In the genomic region with DNA sequence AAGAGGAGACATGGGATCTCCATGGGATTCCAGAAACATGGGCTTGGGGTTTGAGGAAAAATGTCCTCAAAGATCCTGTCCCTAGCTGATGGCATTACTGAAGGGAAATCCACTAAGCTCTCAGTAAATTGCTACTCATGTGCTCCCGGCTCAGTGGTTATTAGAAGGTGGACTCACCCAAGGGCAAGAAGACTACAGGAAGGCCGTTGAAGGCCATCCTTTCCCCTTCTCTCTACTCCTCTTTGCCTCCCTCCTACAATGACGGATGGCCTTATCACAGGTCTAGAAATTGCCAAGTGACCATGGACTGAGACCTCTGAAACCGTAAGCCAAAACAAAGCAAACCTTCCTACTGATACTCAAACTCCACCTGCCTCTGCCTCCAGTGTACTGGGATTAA, we compare ENCODE assay signal across 8 mouse cellular contexts. TPM values are rescaled to one million over a fixed set of nuclear protein-coding genes. Genes with fewer than 3 reads are reported as not detected.
DNase-seq lines count a peak whose midpoint lies in the region; ATAC-seq and TF ChIP-seq lines count a peak whose summit lies in the region.

No protein-coding gene starts in this region.

- no peak overlapping the region for H3K4me2 ChIP-seq in limb, embryonic 13.5 days (replicated peaks)
- H3K4me2 ChIP-seq in hindbrain, postnatal 0 days (ENCODE audit: low read depth, low read length) = no peak overlapping the region
- no peak overlapping the region for H3K4me2 ChIP-seq in neural tube, embryonic 15.5 days
- H3K4me2 ChIP-seq in liver, embryonic 12.5 days = no peak overlapping the region

- 60% methylated on average over 4 of the region's 4 CpGs for WGBS in heart, adult 2 months
- WGBS in limb, embryonic 13.5 days = 93% methylated on average over 4 of the region's 4 CpGs
- WGBS in limb, embryonic 10.5 days = 94% methylated on average over 4 of the region's 4 CpGs
- 87% methylated on average over 4 of the region's 4 CpGs for WGBS in hindbrain, postnatal 0 days
- 91% methylated on average over 4 of the region's 4 CpGs for WGBS in neural tube, embryonic 15.5 days
- WGBS in liver, embryonic 12.5 days (ENCODE audit: insufficient replicate concordance) = 86% methylated on average over 4 of the region's 4 CpGs

- TF ChIP-seq CTCF in heart, adult 2 months (IDR thresholded peaks at IDR 0.05) = no peak
- TF ChIP-seq CTCF in hindbrain, postnatal 0 days (IDR thresholded peaks at IDR 0.05; ENCODE audit: low read depth) = no peak

- H3K27ac ChIP-seq in heart, adult 2 months = peak overlapping the region; percentile 87
- H3K27ac ChIP-seq in limb, embryonic 13.5 days = peak overlapping the region; percentile 18; the same call in 1 of the 2 replicates
- no peak overlapping the region for H3K27ac ChIP-seq in limb, embryonic 10.5 days
- peak overlapping the region; percentile 71 for H3K27ac ChIP-seq in hindbrain, postnatal 0 days
- peak overlapping the region; percentile 64 for H3K27ac ChIP-seq in neural tube, embryonic 15.5 days (replicated peaks)
- H3K27ac ChIP-seq in liver, embryonic 12.5 days = no peak overlapping the region

- peaks cover 5% of the 10 kb centered on the region for H3K79me2 ChIP-seq in heart, adult 2 months (replicated peaks; ENCODE audit: control insufficient read depth, insufficient read depth, low read length)

- no peak overlapping the region for H3K4me3 ChIP-seq in heart, adult 2 months
- no peak overlapping the region for H3K4me3 ChIP-seq in limb, embryonic 13.5 days
- H3K4me3 ChIP-seq in limb, embryonic 10.5 days = no peak overlapping the region
- H3K4me3 ChIP-seq in hindbrain, postnatal 0 days (ENCODE audit: low read length) = no peak overlapping the region
- H3K4me3 ChIP-seq in neural tube, embryonic 15.5 days (replicated peaks) = no peak overlapping the region
- no peak overlapping the region for H3K4me3 ChIP-seq in liver, embryonic 12.5 days

- no peak overlapping the region for H3K9ac ChIP-seq in heart, adult 2 months (ENCODE audit: low read depth, low read length)
- no peak overlapping the region for H3K9ac ChIP-seq in limb, embryonic 13.5 days
- H3K9ac ChIP-seq in hindbrain, postnatal 0 days (replicated peaks; ENCODE audit: low read length) = no peak overlapping the region
- no peak overlapping the region for H3K9ac ChIP-seq in neural tube, embryonic 15.5 days (replicated peaks)
- no peak overlapping the region for H3K9ac ChIP-seq in liver, embryonic 12.5 days

- H3K4me1 ChIP-seq in heart, adult 2 months (ENCODE audit: control insufficient read depth, insufficient read depth, low read length) = peaks cover 17% of the 10 kb centered on the region
- peaks cover 23% of the 10 kb centered on the region for H3K4me1 ChIP-seq in limb, embryonic 13.5 days
- H3K4me1 ChIP-seq in limb, embryonic 10.5 days = peaks cover 7% of the 10 kb centered on the region
- peaks cover 16% of the 10 kb centered on the region for H3K4me1 ChIP-seq in hindbrain, postnatal 0 days (ENCODE audit: insufficient read depth, low read length)
- H3K4me1 ChIP-seq in neural tube, embryonic 15.5 days = peaks cover 41% of the 10 kb centered on the region
- peaks cover 35% of the 10 kb centered on the region for H3K4me1 ChIP-seq in liver, embryonic 12.5 days

- H3K27me3 ChIP-seq in heart, adult 2 months (ENCODE audit: control insufficient read depth, insufficient read depth, low read length) = no peaks in the 10 kb centered on the region
- H3K27me3 ChIP-seq in limb, embryonic 13.5 days = no peaks in the 10 kb centered on the region
- no peaks in the 10 kb centered on the region for H3K27me3 ChIP-seq in limb, embryonic 10.5 days (ENCODE audit: low read depth, poor library complexity, severe bottlenecking)
- H3K27me3 ChIP-seq in hindbrain, postnatal 0 days (ENCODE audit: insufficient read depth, low read length) = no peaks in the 10 kb centered on the region
- no peaks in the 10 kb centered on the region for H3K27me3 ChIP-seq in neural tube, embryonic 15.5 days (replicated peaks)
- H3K27me3 ChIP-seq in liver, embryonic 12.5 days (replicated peaks) = no peaks in the 10 kb centered on the region

- DNase-seq in heart, adult 2 months = no peak
- DNase-seq in heart, postnatal 14 days = no peak
- no peak for DNase-seq in limb, embryonic 10.5 days (ENCODE audit: low spot score)
- no peak for DNase-seq in hindbrain, postnatal 0 days (ENCODE audit: low spot score)
- no peak for DNase-seq in right cerebral cortex, postnatal 10 days (ENCODE audit: low spot score in 2 of 2)

- H3K36me3 ChIP-seq in heart, adult 2 months (ENCODE audit: control insufficient read depth, insufficient read depth, low read length) = peaks cover 23% of the 10 kb centered on the region
- H3K36me3 ChIP-seq in limb, embryonic 13.5 days = peaks cover 91% of the 10 kb centered on the region
- peaks cover 96% of the 10 kb centered on the region for H3K36me3 ChIP-seq in limb, embryonic 10.5 days
- H3K36me3 ChIP-seq in hindbrain, postnatal 0 days (ENCODE audit: insufficient read depth, low read length) = peaks cover 57% of the 10 kb centered on the region
- peaks cover 88% of the 10 kb centered on the region for H3K36me3 ChIP-seq in neural tube, embryonic 15.5 days
- peaks cover 91% of the 10 kb centered on the region for H3K36me3 ChIP-seq in liver, embryonic 12.5 days

- H3K9me3 ChIP-seq in limb, embryonic 13.5 days = no peaks in the 10 kb centered on the region
- no peaks in the 10 kb centered on the region for H3K9me3 ChIP-seq in limb, embryonic 10.5 days (replicated peaks)
- H3K9me3 ChIP-seq in hindbrain, postnatal 0 days (ENCODE audit: low read length) = no peaks in the 10 kb centered on the region
- no peaks in the 10 kb centered on the region for H3K9me3 ChIP-seq in neural tube, embryonic 15.5 days (replicated peaks)
- no peaks in the 10 kb centered on the region for H3K9me3 ChIP-seq in liver, embryonic 12.5 days (replicated peaks)

- ATAC-seq in limb, embryonic 13.5 days (ENCODE audit: low FRiP score, low read depth) = no peak
- no peak for ATAC-seq in hindbrain, postnatal 0 days
- no peak for ATAC-seq in neural tube, embryonic 15.5 days (ENCODE audit: low FRiP score)
- ATAC-seq in liver, embryonic 12.5 days = no peak

- no peak for TF ChIP-seq EP300 in heart, adult 2 months (IDR thresholded peaks at IDR 0.05; ENCODE audit: insufficient read depth, low read depth, low read length)

- TF ChIP-seq POLR2A in heart, adult 2 months (IDR thresholded peaks at IDR 0.05; ENCODE audit: insufficient read depth, low read depth, low read length) = no peak

- intact Hi-C loops in heart, adult 2 months (cut with DNase I) = no loop called here
- intact Hi-C loops in heart, postnatal 14 days (cut with DNase I) = loop anchor here (5.0 kb wide), 1 partner anchor 101 kb away; no protein-coding TSS in a partner anchor

RNA-seq across cellular contexts. Expression of a gene that starts 6.3 kb away (rescaled TPM):
- 100 to 1,000 TPM in 1 of 2 experiments, 10 to 100 TPM in 1; 86.8 to 107 TPM for total RNA-seq in heart, adult 2 months (2021)
- polyA plus RNA-seq in heart, adult 2 months (2012; rRNA removed) = 20.2 and 38.5 TPM in 2 replicates
- 100 to 1,000 TPM; 101 to 110 TPM for total RNA-seq in heart, postnatal 14 days (2021)
- 64.7 and 65.5 TPM in 2 replicates for polyA plus RNA-seq in limb, embryonic 13.5 days (2015; fragmentation: Nextera tagmentation; extraction: Ambion mirVana)
- 58.6 and 69.9 TPM in 2 replicates for polyA plus RNA-seq in limb, embryonic 10.5 days (2016; fragmentation: Nextera tagmentation; extraction: Ambion mirVana)
- 59.0 and 59.1 TPM in 2 replicates for total RNA-seq in hindbrain, postnatal 0 days (2014; rRNA removed)
- 71.1 and 73.9 TPM in 2 replicates for polyA plus RNA-seq in hindbrain, postnatal 0 days (2015; fragmentation: Nextera tagmentation; extraction: Ambion mirVana)
- polyA plus RNA-seq in neural tube, embryonic 15.5 days (2015; fragmentation: Nextera tagmentation; extraction: Ambion mirVana) = 83.4 and 98.1 TPM in 2 replicates
- 22.8 and 25.2 TPM in 2 replicates for polyA plus RNA-seq in liver, embryonic 12.5 days (2016; fragmentation: Nextera tagmentation; extraction: Ambion mirVana)

RNA-seq across cellular contexts. Expression of a gene that starts 41.0 kb away (rescaled TPM):
- total RNA-seq in heart, adult 2 months (2021) = 10 to 100 TPM; 10.0 to 11.4 TPM
- polyA plus RNA-seq in heart, adult 2 months (2012; rRNA removed) = 7.3 and 13.4 TPM in 2 replicates
- 10 to 100 TPM; 12.1 to 13.6 TPM for total RNA-seq in heart, postnatal 14 days (2021)
- polyA plus RNA-seq in limb, embryonic 13.5 days (2015; fragmentation: Nextera tagmentation; extraction: Ambion mirVana) = 2.8 and 3.0 TPM in 2 replicates
- polyA plus RNA-seq in limb, embryonic 10.5 days (2016; fragmentation: Nextera tagmentation; extraction: Ambion mirVana) = 1.8 and 2.3 TPM in 2 replicates
- 38.4 and 40.5 TPM in 2 replicates for total RNA-seq in hindbrain, postnatal 0 days (2014; rRNA removed)
- 2.7 and 2.9 TPM in 2 replicates for polyA plus RNA-seq in hindbrain, postnatal 0 days (2015; fragmentation: Nextera tagmentation; extraction: Ambion mirVana)
- 2.4 and 2.6 TPM in 2 replicates for polyA plus RNA-seq in neural tube, embryonic 15.5 days (2015; fragmentation: Nextera tagmentation; extraction: Ambion mirVana)
- 0.67 and 0.68 TPM in 2 replicates for polyA plus RNA-seq in liver, embryonic 12.5 days (2016; fragmentation: Nextera tagmentation; extraction: Ambion mirVana)

Comparison
In these comparisons a context has a peak if more than half of its experiments do, and no peak if none do; other contexts are left out.
1. H3K27ac ChIP-seq: peak in heart, adult 2 months (single experiment), limb, embryonic 13.5 days (single experiment), hindbrain, postnatal 0 days (single experiment) and neural tube, embryonic 15.5 days (single experiment); none in limb, embryonic 10.5 days (single experiment) and liver, embryonic 12.5 days (single experiment).